Mouse (Mus musculus) right cerebral cortex, postnatal 14 days (tissue): Measurements from ENCODE around the gene Fam126a.
"Not testable (repeated sequence)": the region's sequence is repeated elsewhere in the genome, so short reads cannot be mapped to it uniquely, and the experiment has no call there.

ENCODE experiments used
- DNase-seq: peaks from one replicate; pipeline ENCODE4 v3.0.0; 2022

Gene Fam126a

GRCm38 (mm10) chr5:23893156-23893863 lies 137.2 kb downstream of the Fam126a start:
- DNase-seq = no peak

- peak; percentile 82 for DNase-seq
Measured at GRCm38 (mm10) chr5:23890734-23891133, 139.8 kb downstream of the Fam126a start.

- DNase-seq = no peak
Measured at GRCm38 (mm10) chr5:23889461-23889860, 141.0 kb downstream of the Fam126a start.

GRCm38 (mm10) chr5:23887111-23887510 lies 143.4 kb downstream of the Fam126a start:
- DNase-seq = no peak

GRCm38 (mm10) chr5:23874457-23874856 lies 156.0 kb downstream of the Fam126a start:
- DNase-seq = no peak

GRCm38 (mm10) chr5:23872586-23872985 lies 157.9 kb downstream of the Fam126a start:
- no peak for DNase-seq

- not testable (repeated sequence) for DNase-seq
Measured at GRCm38 (mm10) chr5:23871323-23871722, 159.2 kb downstream of the Fam126a start.

- DNase-seq = no peak
Measured at GRCm38 (mm10) chr5:23865941-23866340, 164.5 kb downstream of the Fam126a start.
